Mouse (Mus musculus) liver, postnatal 0 days (tissue): ENCODE measurements at regions not wholly inside any gene's neighbourhood (a gene's known extent, or its start where the extent isn't known, plus 50 kb on each side); places are given as distances from the start of the nearest gene placed in this dataset.

Experiments
- CTCF ChIP-seq: sonication (generic); IDR thresholded peaks from 2 replicates; pipeline ENCODE4 v1.5.1; 2016; ENCODE audit warnings: antibody characterized with exemption, low read depth
- EP300 ChIP-seq: IDR thresholded peaks from 2 replicates; pipeline ENCODE4 v1.6.1; 2016; ENCODE audit warnings: antibody characterized with exemption, low read depth, mild to moderate bottlenecking

DNA sequence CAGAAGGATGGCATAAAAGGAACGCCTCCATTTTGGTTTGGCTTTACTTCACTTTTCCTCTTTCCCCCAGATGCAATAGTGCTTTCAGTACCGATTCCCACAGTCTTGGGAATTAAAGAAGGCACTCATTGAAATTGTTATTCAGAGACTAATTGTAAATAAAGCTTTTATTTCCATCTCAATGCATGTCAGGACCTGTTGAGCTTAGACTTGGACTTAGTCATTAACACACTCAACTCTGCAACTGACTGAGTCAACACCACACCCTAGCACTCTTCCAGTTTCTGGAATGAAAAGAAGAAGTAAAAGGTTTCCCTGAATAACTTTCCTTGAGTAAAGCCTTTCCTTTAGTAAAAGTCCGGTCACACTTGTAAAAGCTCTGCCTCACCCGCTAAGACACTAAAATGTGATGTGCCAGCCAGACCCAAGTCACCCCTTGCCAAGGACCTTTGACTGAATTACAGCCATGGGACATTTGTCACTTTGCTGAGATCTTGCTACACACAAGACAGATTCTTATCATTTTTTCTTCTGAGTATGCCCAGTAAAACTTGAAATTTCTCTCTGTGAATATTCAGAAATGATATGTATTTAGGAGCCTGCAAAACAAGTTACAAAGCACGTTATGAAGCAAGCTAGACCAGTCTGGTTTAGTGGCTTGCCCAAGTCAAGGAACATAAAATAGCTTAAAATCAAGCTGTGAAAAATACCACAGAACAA, 416.4 kb upstream of the Klf6 start:
- TF ChIP-seq CTCF: no peak
- no peak for TF ChIP-seq EP300
